Mouse (Mus musculus): Measurements from ENCODE around the gene Irf1. TPM values are rescaled to one million over a fixed set of nuclear protein-coding genes. Genes with fewer than 3 reads are reported as not detected.

Irf1 gene
- polyA plus RNA-seq, 1 experiment from 2014 or later = 8.2 TPM

DNA sequence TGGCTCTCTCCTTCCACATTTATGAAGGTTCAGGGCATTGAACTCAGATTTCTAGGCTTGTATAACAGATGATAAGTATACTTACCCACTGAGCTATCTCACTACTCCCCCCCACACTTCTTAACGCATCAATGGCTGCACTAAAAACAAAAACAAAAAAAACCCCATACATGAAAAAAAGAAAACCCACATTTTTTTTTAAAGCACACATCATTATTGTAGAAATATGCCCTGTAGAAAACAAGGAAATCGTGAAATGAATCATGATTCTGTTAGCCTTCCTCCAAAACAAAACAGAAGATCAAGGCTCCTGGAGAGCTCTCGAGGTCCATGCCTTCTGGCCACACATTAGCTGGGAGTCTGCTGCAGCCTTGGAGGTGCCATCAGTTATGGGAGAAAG is 41.5 kb downstream of the Irf1 start:
- H3K36me3 ChIP-seq = no peaks in the 10 kb centered on the region
- H3K27me3 ChIP-seq (ENCODE audit: low read depth, poor library complexity, severe bottlenecking) = no peaks in the 10 kb centered on the region
- H3K9me3 ChIP-seq (replicated peaks) = no peaks in the 10 kb centered on the region
- no peak overlapping the region for H3K27ac ChIP-seq
- WGBS = 84% methylated on average over 3 of the region's 3 CpGs
- no peak for DNase-seq (ENCODE audit: low spot score)
- no peak overlapping the region for H3K4me3 ChIP-seq
- H3K4me1 ChIP-seq = no peaks in the 10 kb centered on the region

- no peak overlapping the region for H3K4me3 ChIP-seq
- H3K36me3 ChIP-seq = no peaks in the 10 kb centered on the region
- no peak overlapping the region for H3K27ac ChIP-seq
- no peaks in the 10 kb centered on the region for H3K9me3 ChIP-seq (replicated peaks)
- WGBS = 88% methylated on average over 16 of the region's 16 CpGs
- H3K27me3 ChIP-seq (ENCODE audit: low read depth, poor library complexity, severe bottlenecking) = no peaks in the 10 kb centered on the region
- no peaks in the 10 kb centered on the region for H3K4me1 ChIP-seq
- DNase-seq (ENCODE audit: low spot score) = no peak
Observed at GRCm38 (mm10) chr11:53813001-53813868, 43.4 kb downstream of the Irf1 start.

- no peak overlapping the region for H3K4me3 ChIP-seq
- no peak for DNase-seq (ENCODE audit: low spot score)
- 72% methylated on average over 3 of the region's 3 CpGs for WGBS
Observed at GRCm38 (mm10) chr11:53814810-53815209, 45.0 kb downstream of the Irf1 start.

GRCm38 (mm10) chr11:53816841-53817375 is 47.1 kb downstream of the Irf1 start:
- H3K4me1 ChIP-seq = no peaks in the 10 kb centered on the region; the same call in 1 of the 2 replicates

More at GRCm38 (mm10) chr11:53814810-53815209, 45.0 kb downstream of the Irf1 start:
- H3K27ac ChIP-seq = no peak overlapping the region
- no peaks in the 10 kb centered on the region for H3K27me3 ChIP-seq (ENCODE audit: low read depth, poor library complexity, severe bottlenecking)
- no peaks in the 10 kb centered on the region for H3K36me3 ChIP-seq
- no peaks in the 10 kb centered on the region; the same call in 1 of the 2 replicates for H3K4me1 ChIP-seq
- H3K9me3 ChIP-seq (replicated peaks) = no peaks in the 10 kb centered on the region

GRCm38 (mm10) chr11:53818794-53819193 is 49.0 kb downstream of the Irf1 start:
- no peak overlapping the region for H3K4me3 ChIP-seq
- 61% methylated on average over 6 of the region's 6 CpGs for WGBS

More at GRCm38 (mm10) chr11:53816841-53817375, 47.1 kb downstream of the Irf1 start:
- Histone ChIP-seq H3K27me3 (ENCODE audit: low read depth, poor library complexity, severe bottlenecking) (no peaks in the 10 kb centered on the region), H3K9me3 (replicated peaks) (no peaks in the 10 kb centered on the region), H3K36me3 (no peaks in the 10 kb centered on the region), H3K27ac (no peak overlapping the region), H3K4me3 (no peak overlapping the region)
- DNase-seq (ENCODE audit: low spot score) = no peak
- 91% methylated on average over 5 of the region's 5 CpGs for whole genome bisulfite sequencing

GRCm38 (mm10) chr11:53819511-53819910 is 49.7 kb downstream of the Irf1 start:
- Histone ChIP-seq H3K4me3 (no peak overlapping the region), H3K27ac (no peak overlapping the region), H3K9me3 (replicated peaks) (no peaks in the 10 kb centered on the region), H3K36me3 (no peaks in the 10 kb centered on the region), H3K4me1 (no peaks in the 10 kb centered on the region; the same call in 1 of the 2 replicates), H3K27me3 (ENCODE audit: low read depth, poor library complexity, severe bottlenecking) (no peaks in the 10 kb centered on the region)
- 93% methylated on average over 6 of the region's 6 CpGs for WGBS
- no peak for DNase-seq (ENCODE audit: low spot score)

More at GRCm38 (mm10) chr11:53818794-53819193, 49.0 kb downstream of the Irf1 start:
- DNase-seq (ENCODE audit: low spot score) = no peak
- H3K36me3 ChIP-seq = no peaks in the 10 kb centered on the region
- H3K27me3 ChIP-seq (ENCODE audit: low read depth, poor library complexity, severe bottlenecking) = no peaks in the 10 kb centered on the region
- no peak overlapping the region for H3K27ac ChIP-seq
- no peaks in the 10 kb centered on the region for H3K9me3 ChIP-seq (replicated peaks)
- H3K4me1 ChIP-seq = no peaks in the 10 kb centered on the region; the same call in 1 of the 2 replicates

DNA sequence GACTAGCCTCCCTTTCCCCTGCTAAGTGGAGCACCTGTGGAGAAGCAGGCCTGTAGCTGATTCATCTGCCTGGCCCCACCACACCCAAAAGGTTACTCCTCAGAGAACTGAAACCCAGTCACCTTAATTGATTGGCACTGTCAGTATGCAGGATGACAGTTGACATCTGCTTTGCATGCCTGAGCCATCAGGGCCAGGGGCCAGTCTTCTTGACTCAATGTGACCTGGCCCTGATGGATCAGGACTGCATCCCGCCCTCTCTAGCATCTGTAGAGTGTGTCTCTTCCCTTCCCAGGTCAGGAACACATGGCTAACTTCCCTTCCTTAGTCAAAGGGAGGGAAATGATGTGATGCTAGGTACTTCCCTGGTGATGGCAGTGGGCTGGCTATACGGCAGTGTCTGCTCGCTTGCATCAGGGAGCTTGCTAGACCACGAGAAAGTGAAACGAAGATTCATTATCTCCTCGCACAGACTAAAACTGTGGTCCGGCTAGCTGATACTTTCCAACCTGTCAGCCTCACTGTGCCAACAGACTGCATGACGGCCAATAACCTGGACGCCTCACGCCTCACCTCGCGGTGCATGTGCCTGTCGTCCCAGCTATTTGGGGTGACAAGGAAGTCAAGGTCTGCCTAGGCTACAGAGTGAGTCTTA is 50.8 kb downstream of the Irf1 start:
- no peak overlapping the region for H3K27ac ChIP-seq
- DNase-seq (ENCODE audit: low spot score) = no peak
- H3K4me1 ChIP-seq = no peaks in the 10 kb centered on the region; the same call in 1 of the 2 replicates
- 90% methylated on average over 13 of the region's 13 CpGs for WGBS
- H3K9me3 ChIP-seq (replicated peaks) = no peaks in the 10 kb centered on the region
- H3K36me3 ChIP-seq = no peaks in the 10 kb centered on the region
- no peaks in the 10 kb centered on the region for H3K27me3 ChIP-seq (ENCODE audit: low read depth, poor library complexity, severe bottlenecking)
- H3K4me3 ChIP-seq = no peak overlapping the region

GRCm38 (mm10) chr11:53821230-53821944 is 51.6 kb downstream of the Irf1 start:
- no peak overlapping the region for H3K4me3 ChIP-seq
- no peaks in the 10 kb centered on the region for H3K36me3 ChIP-seq
- 84% methylated on average over 11 of the region's 11 CpGs for WGBS
- no peaks in the 10 kb centered on the region; the same call in 1 of the 2 replicates for H3K4me1 ChIP-seq
- H3K27ac ChIP-seq = no peak overlapping the region
- no peaks in the 10 kb centered on the region for H3K9me3 ChIP-seq (replicated peaks)
- DNase-seq (ENCODE audit: low spot score) = no peak
- H3K27me3 ChIP-seq (ENCODE audit: low read depth, poor library complexity, severe bottlenecking) = no peaks in the 10 kb centered on the region

GRCm38 (mm10) chr11:53821945-53822338 is 52.1 kb downstream of the Irf1 start:
- H3K4me1 ChIP-seq = no peaks in the 10 kb centered on the region; the same call in 1 of the 2 replicates
- no peak overlapping the region for H3K27ac ChIP-seq
- 93% methylated on average over 3 of the region's 3 CpGs for WGBS
- no peaks in the 10 kb centered on the region for H3K36me3 ChIP-seq
- H3K27me3 ChIP-seq (ENCODE audit: low read depth, poor library complexity, severe bottlenecking) = no peaks in the 10 kb centered on the region
- no peak overlapping the region for H3K4me3 ChIP-seq
- H3K9me3 ChIP-seq (replicated peaks) = no peaks in the 10 kb centered on the region
- no peak for DNase-seq (ENCODE audit: low spot score)

GRCm38 (mm10) chr11:53825409-53825808 is 55.6 kb downstream of the Irf1 start:
- H3K4me3 ChIP-seq = no peak overlapping the region
- no peak overlapping the region for H3K27ac ChIP-seq
- WGBS = 91% methylated on average over 4 of the region's 4 CpGs
- H3K4me1 ChIP-seq = no peaks in the 10 kb centered on the region
- no peaks in the 10 kb centered on the region for H3K36me3 ChIP-seq
- H3K9me3 ChIP-seq (replicated peaks) = no peaks in the 10 kb centered on the region
- no peak for DNase-seq (ENCODE audit: low spot score)
- H3K27me3 ChIP-seq (ENCODE audit: low read depth, poor library complexity, severe bottlenecking) = no peaks in the 10 kb centered on the region
